Mouse (Mus musculus): ENCODE measurements around the gene Cd44. TPM values are rescaled to one million over a fixed set of nuclear protein-coding genes. Genes with fewer than 3 reads are reported as not detected.

Cd44 gene
- total and polyA plus RNA-seq, 3 experiments, result 102 to 153 (median 112) TPM

GRCm38 (mm10) chr2:102924480-102924879 is 23.0 kb upstream of the Cd44 start:
- Histone ChIP-seq H3K36me3 (replicated peaks in 1 of 2; ENCODE audit: control insufficient read depth in 1 of 2, insufficient read depth in 1 of 2, low read length in 1 of 2) (no peaks in the 10 kb centered on the region), H3K4me1 (ENCODE audit: control insufficient read depth in 1 of 2, insufficient read depth in 2 of 2) (peaks cover 0 to 3% of the 10 kb centered on the region in 2 experiments; a peak in 1 of 4 replicates), H3K4me3 (replicated peaks in 1 of 3; ENCODE audit: low read depth in 2 of 3, low read length in 2 of 3, poor library complexity in 1 of 3) (no peak overlapping the region), H3K9ac (ENCODE audit: insufficient read depth, low read depth) (no peak overlapping the region), H3K4me2 (ENCODE audit: insufficient read depth, low read depth, poor library complexity, severe bottlenecking) (no peak overlapping the region), H3K9me3 (replicated peaks; ENCODE audit: low read length) (peaks cover 3% of the 10 kb centered on the region), H3K27me3 (replicated peaks) (no peaks in the 10 kb centered on the region), H3K27ac (ENCODE audit: insufficient read depth, low read depth) (no peak overlapping the region), H3K79me2 (replicated peaks; ENCODE audit: control insufficient read depth, extremely low read depth, insufficient read depth, poor library complexity, severe bottlenecking) (no peaks in the 10 kb centered on the region)
- DNase-seq (ENCODE audit: extremely low read depth), result no peak
- TF ChIP-seq ELF1 (IDR thresholded peaks at IDR 0.05; ENCODE audit: low read depth, low read length) (no peak), MEF2A (IDR thresholded peaks at IDR 0.05; ENCODE audit: borderline replicate concordance, low read depth, low read length) (no peak), MAZ (IDR thresholded peaks at IDR 0.05; ENCODE audit: low read depth, low read length) (no peak)
- in situ Hi-C loops (cut with MboI; ENCODE audit: low pct_ligation_motif_present, low pct_unique_long_range_greater_than_20kb, low sequenced_read_pairs) (no loop called here), dilution Hi-C loops (cut with MboI; ENCODE audit: extremely low pct_ligation_motif_present, extremely low pct_unique_long_range_greater_than_20kb, low sequenced_read_pairs) (no loop called here)

- H3K9ac ChIP-seq (ENCODE audit: insufficient read depth, low read depth), result no peak overlapping the region
- no peak for TF ChIP-seq UBTF (IDR thresholded peaks at IDR 0.05; ENCODE audit: low read depth, low read length)
- TF ChIP-seq NRF1 (IDR thresholded peaks at IDR 0.05; ENCODE audit: low read depth, low read length), result no peak
- no peak for TF ChIP-seq MAZ (IDR thresholded peaks at IDR 0.05; ENCODE audit: low read depth, low read length)
- TF ChIP-seq ZC3H11A (IDR thresholded peaks at IDR 0.05; ENCODE audit: low read depth, low read length), result no peak
- TF ChIP-seq ETS1 (conservative IDR thresholded peaks at IDR 0.05; ENCODE audit: low read depth, low read length), result no peak
- no peak for TF ChIP-seq BHLHE40 (IDR thresholded peaks at IDR 0.05; ENCODE audit: low read depth, low read length)
- H3K4me2 ChIP-seq (ENCODE audit: insufficient read depth, low read depth, poor library complexity, severe bottlenecking), result no peak overlapping the region
- H3K9me3 ChIP-seq (replicated peaks; ENCODE audit: low read length), result peaks cover 3% of the 10 kb centered on the region
- no peak overlapping the region for H3K27ac ChIP-seq (ENCODE audit: insufficient read depth, low read depth)
- peaks cover 1% of the 10 kb centered on the region for H3K27me3 ChIP-seq (replicated peaks)
- dilution Hi-C loops (cut with MboI; ENCODE audit: extremely low pct_ligation_motif_present, extremely low pct_unique_long_range_greater_than_20kb, low sequenced_read_pairs) (no loop called here), in situ Hi-C loops (cut with MboI; ENCODE audit: low pct_ligation_motif_present, low pct_unique_long_range_greater_than_20kb, low sequenced_read_pairs) (no loop called here)
- no peaks in the 10 kb centered on the region for H3K79me2 ChIP-seq (replicated peaks; ENCODE audit: control insufficient read depth, extremely low read depth, insufficient read depth, poor library complexity, severe bottlenecking)
- peaks cover 0 to 3% of the 10 kb centered on the region in 2 experiments; a peak in 1 of 4 replicates for H3K4me1 ChIP-seq (ENCODE audit: control insufficient read depth in 1 of 2, insufficient read depth in 2 of 2)
- no peak for DNase-seq (ENCODE audit: extremely low read depth)
- no peak overlapping the region for H3K4me3 ChIP-seq (replicated peaks in 1 of 3; ENCODE audit: low read depth in 2 of 3, low read length in 2 of 3, poor library complexity in 1 of 3)
- H3K36me3 ChIP-seq (replicated peaks in 1 of 2; ENCODE audit: control insufficient read depth in 1 of 2, insufficient read depth in 1 of 2, low read length in 1 of 2), result no peaks in the 10 kb centered on the region
Measured at GRCm38 (mm10) chr2:102923682-102924081, 22.2 kb upstream of the Cd44 start.

GRCm38 (mm10) chr2:102922066-102922465 is 20.6 kb upstream of the Cd44 start:
- Histone ChIP-seq H3K4me1 (ENCODE audit: control insufficient read depth in 1 of 2, insufficient read depth in 2 of 2) (peaks cover 0 to 3% of the 10 kb centered on the region in 2 experiments; a peak in 1 of 4 replicates), H3K4me3 (replicated peaks in 1 of 3; ENCODE audit: low read depth in 2 of 3, low read length in 2 of 3, poor library complexity in 1 of 3) (no peak overlapping the region), H3K27me3 (replicated peaks) (peaks cover 1% of the 10 kb centered on the region), H3K9ac (ENCODE audit: insufficient read depth, low read depth) (no peak overlapping the region), H3K4me2 (ENCODE audit: insufficient read depth, low read depth, poor library complexity, severe bottlenecking) (no peak overlapping the region), H3K79me2 (replicated peaks; ENCODE audit: control insufficient read depth, extremely low read depth, insufficient read depth, poor library complexity, severe bottlenecking) (no peaks in the 10 kb centered on the region), H3K27ac (ENCODE audit: insufficient read depth, low read depth) (no peak overlapping the region), H3K36me3 (replicated peaks in 1 of 2; ENCODE audit: control insufficient read depth in 1 of 2, insufficient read depth in 1 of 2, low read length in 1 of 2) (no peaks in the 10 kb centered on the region), H3K9me3 (replicated peaks; ENCODE audit: low read length) (peaks cover 1% of the 10 kb centered on the region)
- dilution Hi-C loops (cut with MboI; ENCODE audit: extremely low pct_ligation_motif_present, extremely low pct_unique_long_range_greater_than_20kb, low sequenced_read_pairs), result no loop called here
- TF ChIP-seq ETS1 (conservative IDR thresholded peaks at IDR 0.05; ENCODE audit: low read depth, low read length), result no peak
- no peak for TF ChIP-seq TBP (conservative IDR thresholded peaks at IDR 0.05; ENCODE audit: low read depth, low read length)
- no peak for TF ChIP-seq ZMIZ1 (IDR thresholded peaks at IDR 0.05; ENCODE audit: low read depth, low read length)
- no peak for TF ChIP-seq POLR2A (IDR thresholded peaks at IDR 0.05; ENCODE audit: low read depth, low read length)
- no peak for TF ChIP-seq CHD1 (IDR thresholded peaks at IDR 0.05; ENCODE audit: low read depth, low read length)
- no peak for TF ChIP-seq UBTF (IDR thresholded peaks at IDR 0.05; ENCODE audit: low read depth, low read length)
- no peak for DNase-seq (ENCODE audit: extremely low read depth)
- in situ Hi-C loops (cut with MboI; ENCODE audit: low pct_ligation_motif_present, low pct_unique_long_range_greater_than_20kb, low sequenced_read_pairs), result no loop called here

All from CH12.LX (cell line).